Mouse (Mus musculus): ENCODE data around the gene Syvn1.

Gene Syvn1

DNA sequence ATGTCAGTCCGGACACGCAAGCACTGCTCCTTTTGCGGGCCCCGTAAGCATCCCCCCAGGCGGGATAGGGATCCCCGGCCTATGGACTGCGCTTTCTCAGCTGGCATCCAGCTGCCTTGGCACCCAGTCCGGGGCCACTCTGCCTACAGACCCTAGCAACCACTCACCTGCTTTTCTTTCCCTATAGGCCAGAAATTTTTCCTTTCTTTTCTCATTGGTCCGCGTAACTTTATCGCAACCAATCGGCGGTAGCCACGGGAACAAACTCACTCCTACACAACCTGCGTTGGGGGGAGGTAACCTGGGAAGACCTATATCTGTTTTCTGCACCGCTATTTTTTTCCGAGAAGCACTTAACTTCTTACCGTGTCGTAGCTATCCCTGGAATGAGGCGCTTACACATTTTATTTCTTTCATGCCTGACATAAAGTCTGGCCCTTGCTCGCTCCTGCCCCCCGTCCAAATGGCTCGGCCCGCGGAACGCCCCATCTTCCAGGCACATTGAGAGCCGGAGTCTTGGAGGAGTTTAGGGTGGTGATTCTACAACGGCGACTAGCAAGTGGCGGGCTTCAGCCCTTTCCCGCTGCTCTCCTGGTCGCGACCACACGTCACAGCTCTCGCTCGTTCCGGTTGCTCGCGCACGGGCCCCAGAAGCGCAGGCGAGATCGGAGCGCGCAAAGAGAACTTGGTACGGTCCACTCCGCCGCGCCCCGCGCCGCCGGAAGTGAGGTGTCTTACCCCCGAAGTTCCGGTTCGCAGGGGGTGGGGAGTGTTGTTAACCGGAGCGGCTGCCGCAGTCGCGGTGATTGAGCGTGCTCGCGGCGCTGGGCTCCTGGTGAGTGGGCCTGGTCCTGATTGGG lies at the start of gene Syvn1:
Syvn1 (plus strand) TSS at position 283 of the 860 bp plus-strand sequence.
- peak; percentile 93 for DNase-seq (ENCODE audit: extremely low read depth, insufficient read length, low spot score)

DNA sequence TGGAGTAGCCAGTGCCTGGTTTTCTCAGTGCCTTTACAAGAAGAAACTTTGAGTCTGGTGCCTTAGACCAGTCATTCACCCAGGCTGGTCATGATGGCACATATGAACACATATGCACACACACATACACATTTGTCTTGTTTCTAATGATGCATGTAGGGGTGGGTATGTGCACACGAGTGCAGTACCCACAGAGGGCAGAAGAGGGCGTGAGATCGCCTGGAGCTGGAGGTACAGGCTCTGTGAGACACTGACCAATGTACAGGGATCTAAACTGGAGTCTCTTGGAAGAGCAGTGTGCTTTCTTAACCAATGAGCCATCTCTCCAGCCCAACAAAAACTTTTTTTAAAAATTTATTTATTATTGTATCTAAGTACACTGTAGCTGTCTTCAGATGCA lies 48.2 kb upstream of the Syvn1 start:
- no peak for DNase-seq (ENCODE audit: extremely low read depth, insufficient read length, low spot score)

DNA sequence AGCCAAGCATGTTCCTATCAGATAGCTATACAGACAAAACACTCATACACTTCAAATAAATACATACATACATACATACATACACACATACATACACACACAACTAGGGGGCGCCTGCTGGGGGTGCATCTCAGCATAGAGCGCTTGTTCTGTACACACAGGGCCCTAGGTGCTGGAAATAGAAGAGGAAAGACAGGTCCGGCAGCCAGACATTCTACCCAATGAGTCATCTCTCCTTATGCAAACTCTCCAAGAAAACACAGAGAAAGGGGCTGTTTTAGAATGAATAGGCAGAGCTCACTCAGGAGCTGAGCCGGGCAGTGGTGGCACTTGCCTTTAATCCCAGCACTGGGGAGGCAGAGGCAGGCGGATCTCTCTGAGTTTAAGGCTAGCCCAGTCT lies 46.4 kb upstream of the Syvn1 start:
- no peak for DNase-seq (ENCODE audit: extremely low read depth, insufficient read length, low spot score)

DNA sequence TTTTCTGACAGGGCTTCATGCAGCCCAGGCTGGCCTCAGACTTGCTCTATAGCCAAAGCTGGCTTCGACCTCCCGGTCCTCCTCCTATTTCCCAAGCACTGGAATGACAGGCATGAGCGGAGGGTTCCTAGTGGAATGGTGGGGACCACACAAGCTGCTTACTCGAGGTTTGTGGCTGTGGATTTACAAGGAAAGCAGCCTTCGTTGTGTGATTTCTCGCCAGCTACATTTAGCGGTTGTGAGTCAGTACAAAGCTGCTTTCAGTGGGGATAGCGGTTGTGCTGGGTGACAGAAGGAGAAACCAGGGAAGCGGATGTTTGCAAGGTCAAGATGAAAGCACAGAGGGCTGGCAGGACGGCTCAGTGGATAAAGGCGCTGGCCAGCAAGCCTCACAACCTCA lies 40.8 kb upstream of the Syvn1 start:
- no peak for DNase-seq (ENCODE audit: extremely low read depth, insufficient read length, low spot score)

DNA sequence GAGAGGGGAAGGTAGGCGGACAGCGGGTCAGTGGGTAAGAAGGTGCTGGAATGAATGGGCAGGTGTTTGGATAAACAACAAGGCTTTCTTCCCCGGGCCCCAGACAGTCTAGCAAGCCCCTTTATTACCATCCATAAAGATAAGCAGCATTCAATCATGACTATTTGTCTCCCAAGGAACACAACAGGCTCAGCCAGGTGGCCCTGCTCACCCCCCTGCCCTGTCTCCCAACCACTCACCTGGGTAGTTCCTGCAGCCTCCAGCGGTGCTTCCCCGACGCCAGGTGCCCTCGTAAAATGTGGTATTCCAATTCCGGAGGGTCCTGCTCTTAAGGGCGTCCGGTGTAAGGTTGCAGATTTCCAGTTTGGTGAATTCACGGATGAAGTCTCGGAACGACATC lies 39.4 kb upstream of the Syvn1 start:
- DNase-seq (ENCODE audit: extremely low read depth, insufficient read length, low spot score) = no peak

DNA sequence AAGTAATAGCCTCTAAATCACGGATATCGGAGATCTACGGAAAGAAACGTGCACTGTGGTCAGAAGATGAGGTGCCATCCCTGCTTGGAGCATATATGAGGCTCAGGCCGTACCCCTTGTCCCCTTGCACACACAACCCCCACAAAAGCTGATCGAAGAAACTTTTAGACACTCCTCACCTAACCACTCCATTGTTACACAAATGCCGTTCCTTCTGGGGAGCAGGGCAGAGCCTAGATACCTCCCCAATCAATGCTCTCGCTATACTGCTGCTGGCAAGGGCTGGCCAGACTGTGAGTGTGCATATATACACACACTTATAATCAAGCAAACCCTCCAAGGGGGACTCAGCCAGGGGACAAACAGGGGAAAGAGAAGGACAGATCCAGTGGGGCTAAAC lies 37.2 kb upstream of the Syvn1 start:
- DNase-seq (ENCODE audit: extremely low read depth, insufficient read length, low spot score) = no peak

DNA sequence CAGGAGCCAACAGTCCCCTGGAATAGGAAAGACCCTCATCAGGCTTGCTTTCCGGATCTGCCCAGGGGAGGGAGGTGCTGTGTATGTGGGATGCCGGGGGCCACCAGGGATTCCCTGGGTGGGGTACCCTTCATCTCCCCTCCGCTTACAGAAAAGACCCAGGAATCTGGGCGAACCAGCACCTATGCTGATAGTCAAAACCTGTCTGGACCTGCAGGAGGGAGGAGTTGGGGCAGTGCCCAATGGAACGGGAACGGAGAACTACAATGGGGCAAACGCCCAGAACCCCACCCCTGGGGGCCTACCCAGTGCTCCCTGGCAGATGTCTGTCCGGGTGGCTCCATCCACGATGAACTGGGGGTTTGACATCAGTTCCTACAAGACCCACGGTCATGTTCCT lies 32.7 kb upstream of the Syvn1 start:
- DNase-seq (ENCODE audit: extremely low read depth, insufficient read length, low spot score) = no peak

DNA sequence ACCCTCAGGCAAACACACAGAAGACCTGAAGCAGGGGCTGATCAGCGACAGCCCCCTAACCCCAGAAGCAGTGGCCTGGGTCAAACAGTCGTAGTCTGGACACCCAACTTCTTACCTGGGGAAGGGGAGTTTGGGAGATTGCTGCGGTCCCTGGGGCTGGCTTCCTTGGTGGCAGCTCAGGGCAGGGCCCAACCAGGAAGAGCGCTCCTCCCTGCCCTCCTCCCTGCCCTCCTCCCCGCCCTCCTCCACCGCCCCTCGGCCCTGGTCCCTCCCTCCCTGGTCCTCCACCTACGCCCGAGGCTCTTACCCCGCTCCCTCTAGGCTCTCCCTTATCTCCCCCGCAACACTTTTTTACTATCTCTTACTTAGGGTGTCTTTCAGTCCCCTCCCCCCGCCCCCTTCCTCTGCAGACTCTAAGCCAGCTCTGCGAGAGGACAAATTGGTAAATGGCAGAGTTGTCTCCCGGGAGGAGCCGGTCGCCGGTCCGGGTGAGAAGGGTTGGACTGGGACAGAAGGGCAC lies 31.3 kb upstream of the Syvn1 start:
- peak; percentile 82 for DNase-seq (ENCODE audit: extremely low read depth, insufficient read length, low spot score)

DNA sequence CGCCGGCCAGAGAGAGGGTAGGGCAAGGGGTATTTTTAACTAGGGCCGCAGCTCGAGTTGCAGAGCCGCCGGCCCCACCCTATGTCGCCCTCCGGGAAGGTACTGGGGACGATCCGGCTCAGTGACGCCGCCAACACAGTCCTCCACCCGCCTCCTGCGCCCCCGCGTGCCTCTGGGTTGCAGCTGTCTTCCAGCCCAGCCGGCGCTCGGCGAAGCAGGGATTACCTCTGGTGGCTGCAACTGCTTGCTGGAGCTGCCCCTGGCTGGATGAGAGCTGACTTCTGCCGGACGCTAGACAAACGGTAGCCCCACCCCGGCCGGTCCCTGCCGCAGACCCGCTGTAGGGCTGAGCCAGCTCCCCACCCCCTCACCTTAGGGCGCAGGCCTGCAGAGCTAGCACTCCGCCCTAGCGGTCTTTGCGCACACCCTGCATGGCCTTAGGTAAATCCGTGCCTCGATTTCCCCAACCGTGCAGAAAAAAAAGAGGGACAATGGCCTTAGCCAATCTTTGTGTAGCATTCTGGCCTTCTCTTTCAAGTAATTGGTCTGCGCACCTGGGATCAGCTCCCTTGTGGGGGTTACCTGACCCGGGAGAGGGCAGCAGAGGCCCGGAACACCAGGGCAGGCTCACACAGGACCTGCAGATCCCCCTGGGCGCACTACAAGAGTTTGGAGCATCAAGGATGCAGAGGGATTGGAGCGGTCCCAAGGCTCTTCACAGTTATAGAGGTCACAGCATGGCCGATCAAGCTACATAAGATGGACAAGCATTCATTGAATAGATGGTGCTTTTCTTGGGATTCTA lies 30.7 kb upstream of the Syvn1 start, which contains the start of gene Capn1:
Capn1 (minus strand) TSS at position 387 of the 805 bp plus-strand sequence.
- peak; percentile 79 for DNase-seq (ENCODE audit: extremely low read depth, insufficient read length, low spot score)

DNA sequence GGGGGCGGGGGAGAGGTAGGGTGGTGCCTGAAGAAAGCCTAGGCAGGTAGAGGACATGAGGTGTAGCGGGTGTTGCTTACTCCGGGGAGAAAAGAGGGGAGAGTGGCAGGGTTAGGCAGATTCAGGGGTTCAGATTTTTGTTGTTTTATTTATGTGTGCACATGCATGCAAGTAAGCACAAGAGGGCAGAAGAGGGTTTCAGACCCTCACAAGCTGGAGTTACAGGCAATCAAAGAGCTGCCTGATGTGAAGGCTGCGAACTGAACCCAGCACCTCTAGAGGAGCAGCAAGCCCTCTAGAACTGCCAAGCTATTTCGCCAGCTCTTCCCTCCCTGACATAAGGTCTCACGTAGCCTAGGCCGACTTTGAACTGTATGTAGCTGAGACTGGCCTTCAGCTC lies 29.8 kb upstream of the Syvn1 start:
- no peak for DNase-seq (ENCODE audit: extremely low read depth, insufficient read length, low spot score)

DNA sequence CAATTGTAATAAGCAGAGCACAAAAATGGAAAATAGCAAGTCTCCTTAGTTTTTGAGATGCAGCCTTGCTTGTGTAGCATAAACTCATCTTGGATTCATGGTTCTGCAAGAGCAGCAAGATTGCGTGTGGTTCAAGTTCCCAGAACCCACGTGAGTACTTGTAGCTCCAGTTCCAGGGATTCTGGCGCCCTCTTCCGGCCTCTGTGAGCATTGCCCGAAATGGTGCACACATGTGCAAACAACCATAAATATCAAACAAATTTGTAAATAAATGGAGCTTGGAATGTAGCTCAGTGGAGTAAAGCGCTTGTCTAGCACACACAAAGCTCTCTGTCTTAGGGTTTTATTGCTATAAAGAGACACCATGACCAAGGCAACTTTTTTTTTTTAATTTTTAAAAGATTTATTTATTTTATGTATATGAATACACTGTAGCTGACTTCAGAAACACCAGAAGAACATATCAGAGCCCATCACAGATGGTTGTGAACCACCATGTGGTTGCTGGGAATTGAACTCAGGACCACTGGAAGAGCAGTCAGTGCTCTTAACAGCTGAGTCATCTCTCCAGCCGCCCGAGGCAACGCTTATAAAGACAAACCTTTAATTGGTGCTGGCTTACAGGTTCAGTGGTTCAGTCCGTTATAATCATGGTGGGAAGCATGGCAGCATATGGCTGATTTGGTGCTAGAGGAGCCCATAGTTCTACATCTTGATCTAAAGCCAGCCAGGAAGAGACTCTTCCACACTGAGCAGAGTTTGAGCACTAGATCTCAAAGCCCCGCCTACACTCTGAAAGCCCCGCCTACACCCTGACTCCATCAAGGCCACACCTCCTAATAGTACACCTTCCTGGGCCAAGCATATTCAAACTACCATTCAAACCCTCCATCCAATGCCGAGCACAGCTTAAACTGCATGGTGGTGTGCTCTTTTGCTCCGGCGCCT lies 28.0 kb upstream of the Syvn1 start:
- DNase-seq (ENCODE audit: extremely low read depth, insufficient read length, low spot score) = peak; percentile 57

DNA sequence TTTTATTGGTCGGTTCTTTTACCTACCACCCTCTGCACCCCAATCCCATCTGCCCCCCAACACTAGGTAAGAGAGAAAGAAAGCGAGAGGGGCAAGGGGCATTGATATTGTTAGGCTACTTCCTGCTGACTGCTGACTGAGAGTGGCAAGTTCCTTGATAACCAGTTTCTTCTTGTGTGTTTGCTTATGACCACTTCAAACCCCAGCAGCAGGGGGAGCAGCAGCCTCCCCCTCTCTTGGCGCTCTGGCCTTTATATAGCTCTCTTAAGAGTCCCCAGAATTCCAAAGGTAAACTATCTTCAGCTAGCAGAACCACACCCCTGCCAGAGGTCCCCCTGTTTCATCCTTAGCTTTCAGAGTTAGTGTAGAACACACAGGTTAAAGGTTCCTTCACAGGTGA lies 26.1 kb upstream of the Syvn1 start:
- DNase-seq (ENCODE audit: extremely low read depth, insufficient read length, low spot score) = no peak

DNA sequence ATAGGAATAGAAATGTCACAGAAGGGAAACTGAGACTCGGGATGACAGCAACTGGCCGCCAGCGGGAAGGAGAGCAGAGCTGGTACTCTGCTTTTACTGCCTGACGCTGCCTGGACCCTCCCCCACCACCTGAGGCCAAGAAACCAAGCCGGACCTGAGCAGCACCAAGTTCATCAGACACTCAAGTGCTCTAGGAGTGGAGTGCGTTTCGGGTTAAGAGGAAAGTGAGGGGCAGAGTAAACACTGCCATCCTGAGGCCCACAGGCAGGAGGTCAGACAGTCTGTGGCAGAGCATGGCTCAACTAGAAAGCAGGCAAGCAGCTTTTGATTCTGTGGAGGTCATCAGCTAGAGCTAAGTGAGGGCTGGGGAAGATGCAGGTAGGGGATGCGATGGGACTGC lies 23.3 kb upstream of the Syvn1 start:
- no peak for DNase-seq (ENCODE audit: extremely low read depth, insufficient read length, low spot score)

DNA sequence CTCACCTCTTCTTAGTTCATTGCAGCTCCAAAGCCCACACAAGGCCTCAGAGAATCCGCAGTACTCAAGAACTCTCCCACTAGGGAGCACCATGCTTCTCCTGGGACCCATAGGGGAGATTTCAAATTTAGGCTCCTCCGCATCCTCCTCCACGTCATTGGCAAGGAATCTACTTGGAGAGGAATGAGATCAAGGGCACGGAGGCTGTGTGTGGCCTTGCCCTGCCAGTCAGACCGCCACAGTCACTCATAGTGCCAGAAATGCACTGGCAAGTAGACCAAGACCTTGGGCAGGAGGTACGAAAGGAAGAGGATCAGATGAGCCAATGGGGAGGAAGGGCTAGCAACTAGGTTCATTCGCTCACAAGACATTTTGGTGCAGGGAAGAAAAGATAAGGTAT lies 22.4 kb upstream of the Syvn1 start:
- DNase-seq (ENCODE audit: extremely low read depth, insufficient read length, low spot score) = no peak

DNA sequence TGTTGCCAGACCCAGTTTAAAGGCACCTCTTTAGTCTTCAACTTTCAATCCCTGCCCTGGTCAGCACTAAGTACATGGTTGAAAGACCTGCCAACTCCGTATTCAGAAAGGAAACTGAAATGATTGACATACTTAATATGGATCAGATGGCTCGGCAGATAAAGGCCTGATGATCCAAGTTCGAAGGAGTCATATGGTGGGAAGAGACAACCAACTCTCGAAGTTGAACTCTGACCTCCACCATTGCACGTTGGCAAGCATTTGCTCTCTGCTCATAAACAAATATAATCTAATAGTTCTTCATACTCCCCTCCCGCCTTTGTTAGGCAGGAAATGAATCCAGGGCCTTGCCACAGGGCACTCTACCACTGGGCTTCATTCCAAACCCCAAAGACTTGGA lies 17.4 kb upstream of the Syvn1 start:
- DNase-seq (ENCODE audit: extremely low read depth, insufficient read length, low spot score) = peak; percentile 39

DNA sequence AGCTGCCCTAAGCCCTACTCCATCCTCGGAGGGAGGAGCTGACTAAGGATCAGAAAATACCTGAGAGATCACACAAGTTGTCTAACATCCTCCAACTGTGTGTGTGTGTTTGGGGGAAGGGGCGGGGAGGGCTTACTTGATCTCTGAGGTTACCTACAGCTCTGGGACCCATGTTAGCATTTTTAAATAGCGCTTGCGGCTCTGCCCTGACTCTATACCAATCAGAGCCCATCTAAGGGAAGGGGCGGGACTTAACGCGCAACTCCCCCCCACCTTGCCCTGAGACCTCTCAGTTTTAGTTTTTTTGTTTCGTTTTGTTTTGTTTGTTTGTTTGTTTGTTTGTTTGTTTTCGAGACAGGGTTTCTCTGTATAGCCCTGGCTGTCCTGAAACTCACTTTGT lies 16.9 kb upstream of the Syvn1 start:
- DNase-seq (ENCODE audit: extremely low read depth, insufficient read length, low spot score) = no peak

DNA sequence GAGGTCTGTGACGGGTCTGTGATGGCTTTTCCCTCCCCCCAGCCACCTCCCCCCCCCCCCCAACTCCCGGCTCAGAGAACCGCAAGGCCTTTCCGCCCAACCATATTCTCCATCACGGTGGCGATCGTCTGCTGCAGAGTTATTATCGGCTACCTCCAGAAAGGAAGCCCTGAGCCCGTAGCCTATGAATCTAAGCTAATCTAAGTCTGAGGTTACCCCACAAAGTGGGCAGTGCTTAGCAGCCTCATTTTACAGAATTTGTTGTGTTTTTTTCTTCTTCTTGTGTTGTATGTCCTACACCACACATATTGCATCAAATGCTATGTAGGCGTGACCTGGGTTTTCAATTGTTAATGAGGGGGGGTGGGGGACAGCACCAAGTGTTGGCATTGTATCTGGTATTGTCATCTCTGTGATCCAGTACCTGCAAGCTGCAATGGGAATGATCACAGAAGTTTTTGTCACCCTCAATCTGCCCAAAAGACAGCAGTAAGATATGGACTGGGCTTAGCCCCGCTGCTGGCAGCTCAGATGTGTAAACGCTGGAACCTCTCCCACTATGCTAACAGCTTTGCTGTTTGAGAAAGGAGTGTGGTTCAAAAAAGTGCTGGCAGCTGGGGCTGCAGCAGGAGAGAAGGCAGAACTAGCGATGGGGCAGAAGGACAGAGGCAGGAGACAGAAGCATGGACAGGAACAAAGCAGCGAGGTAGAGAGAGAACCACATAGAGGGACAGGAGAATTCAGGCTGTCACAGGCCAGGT lies 15.7 kb upstream of the Syvn1 start:
- DNase-seq (ENCODE audit: extremely low read depth, insufficient read length, low spot score) = no peak

DNA sequence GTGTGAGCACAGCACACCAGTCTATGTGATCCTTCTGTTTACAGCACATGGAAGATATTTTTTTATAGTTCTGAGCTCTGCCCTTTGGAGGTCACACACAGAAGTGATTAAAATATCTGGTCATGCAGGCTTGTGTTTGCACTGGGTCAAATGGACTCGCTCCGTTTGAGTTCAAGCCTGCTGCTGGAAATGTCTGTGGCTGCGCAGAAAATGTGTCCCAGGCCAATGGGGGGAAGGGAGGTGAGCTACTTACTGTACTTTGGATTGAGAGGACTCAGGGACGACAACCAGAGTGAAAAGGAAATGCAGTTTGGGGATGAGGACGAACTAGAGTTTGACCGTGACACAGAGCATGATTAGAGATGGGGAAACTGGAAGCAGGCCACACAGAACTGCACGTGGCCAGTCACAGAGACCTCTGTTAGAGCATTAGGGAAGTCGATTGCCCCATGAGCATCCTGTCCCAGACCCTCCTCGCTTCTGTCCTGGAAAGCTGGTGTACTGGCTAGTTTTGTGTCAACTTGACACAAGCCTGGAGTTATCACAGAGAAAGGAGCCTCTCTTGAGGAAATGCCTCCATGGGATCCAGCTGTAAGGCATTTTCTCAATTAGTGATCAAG lies 10.3 kb upstream of the Syvn1 start:
- DNase-seq (ENCODE audit: extremely low read depth, insufficient read length, low spot score) = no peak

DNA sequence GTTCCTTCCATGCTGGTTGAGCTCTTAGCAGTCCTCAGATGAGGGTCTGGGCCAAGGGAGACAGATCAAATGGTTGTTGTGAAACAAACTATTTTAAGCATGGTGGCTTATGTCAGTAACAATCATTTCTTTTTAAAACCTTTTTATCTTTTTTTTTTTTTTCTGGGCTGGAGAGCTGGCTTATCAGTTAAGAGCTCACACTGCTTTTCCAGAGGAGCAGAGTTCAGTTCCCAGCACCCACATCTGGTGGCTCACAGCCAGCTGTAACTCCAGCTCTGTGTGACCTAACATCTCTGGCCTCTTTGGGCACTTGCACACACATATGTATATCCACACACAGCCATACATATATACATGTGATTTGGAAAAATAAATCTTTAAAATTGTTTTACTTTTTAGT lies 8.7 kb upstream of the Syvn1 start:
- DNase-seq (ENCODE audit: extremely low read depth, insufficient read length, low spot score) = no peak

Measured in 3134 (cell line).